Mouse (Mus musculus) intestine, embryonic 16.5 days (tissue): ENCODE results near the gene Nudt12. TPM values are rescaled to one million over a fixed set of nuclear protein-coding genes. Genes with fewer than 3 reads are reported as not detected.

Experiments used
- ATAC-seq: fragments of 200-750 bp; cut with Nextera tagmentation; 2 replicates; pipeline ENCODE4 v1.8.0; 2017; ENCODE audit warnings: moderate TSS enrichment, moderate library complexity
- H3K27ac ChIP-seq: fragments of 300-500 bp; sonication (generic); 2 replicates; pipeline ENCODE4 v1.5.1; 2014; ENCODE audit warnings: mild to moderate bottlenecking, low read length
- H3K27me3 ChIP-seq: fragments of 300-500 bp; sonication (generic); replicated peaks from 2 replicates; pipeline ENCODE4 v1.6.1; 2014; ENCODE audit warnings: low read length, control low read depth, mixed read lengths; ENCODE audit not compliant: control insufficient read depth, insufficient read depth
- H3K36me3 ChIP-seq: fragments of 300-500 bp; sonication (generic); 2 replicates; pipeline ENCODE4 v1.6.1; 2014; ENCODE audit warnings: low read length, control low read depth; ENCODE audit not compliant: control insufficient read depth, insufficient read depth
- H3K4me1 ChIP-seq: fragments of 300-500 bp; sonication (generic); 2 replicates; pipeline ENCODE4 v1.6.1; 2014; ENCODE audit warnings: low read length, control low read depth, mixed read lengths; ENCODE audit not compliant: control insufficient read depth, insufficient read depth
- H3K4me2 ChIP-seq: fragments of 300-500 bp; sonication (generic); 2 replicates; pipeline ENCODE4 v1.6.1; 2014; ENCODE audit warnings: low read depth, low read length, control low read depth
- H3K4me3 ChIP-seq: fragments of 300-500 bp; sonication (generic); 2 replicates; pipeline ENCODE4 v1.5.1; 2014; ENCODE audit warnings: mild to moderate bottlenecking, low read length
- H3K9ac ChIP-seq: fragments of 300-500 bp; sonication (generic); 2 replicates; pipeline ENCODE4 v1.6.1; 2014; ENCODE audit warnings: low read depth, low read length
- H3K9me3 ChIP-seq: fragments of 300-500 bp; sonication (generic); 2 replicates; pipeline ENCODE4 v1.6.1; 2016; ENCODE audit warnings: low read length, control low read depth; ENCODE audit not compliant: control insufficient read depth
- WGBS: fragments of 180-500 bp; shearing (Covaris S2); extraction: QIAGEN DNeasy Blood & Tissue Kit; methylation state at CpG from one replicate; pipeline ENCODE4 v1.1.7; 2014; 5-methylcytosine and 5-hydroxymethylcytosine counted together
- polyA plus RNA-seq: library from polyadenylated mRNA; unstranded; fragments of >200 nt; fragmentation: Nextera tagmentation; extraction: Ambion mirVana; gene quantifications from 2 replicates; pipeline ENCODE4 v1.2.1, GENCODE M21; 2015

Gene Nudt12
- polyA plus RNA-seq, result 5.7 and 6.0 TPM in 2 replicates

DNA sequence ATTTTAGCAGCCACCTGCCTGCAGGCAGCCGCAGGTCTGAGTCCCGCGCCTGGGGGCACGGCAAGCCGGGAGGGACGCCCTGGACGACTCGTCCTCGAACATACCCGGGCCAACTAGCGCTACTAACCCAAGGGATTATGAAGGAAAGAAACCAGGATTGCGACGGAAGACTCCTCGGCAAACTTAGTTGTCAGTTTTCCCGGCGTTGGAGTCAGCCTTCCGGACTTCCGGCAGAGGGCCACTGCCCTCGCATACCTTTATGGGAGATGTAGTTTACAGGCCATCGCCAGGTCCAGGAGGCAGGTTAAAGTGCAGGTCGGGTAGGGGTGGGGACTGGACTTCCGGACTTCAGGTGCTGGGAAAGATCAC is at the start of gene Nudt12:
Gene Nudt12 (minus strand): TSS at position 282 of the 369 bp plus-strand sequence.
- WGBS, result under 1% methylated on average over 22 of the region's 22 CpGs
- H3K27me3 ChIP-seq, result no peaks in the 10 kb centered on the region
- ATAC-seq, result peak; percentile 98
- peak within 1 kb of the TSS; percentile 74; the same call in 1 of the 2 replicates for H3K27ac ChIP-seq
- H3K4me2 ChIP-seq, result peak within 1 kb of the TSS; percentile 72
- no peaks in the 10 kb centered on the region for H3K36me3 ChIP-seq
- no peaks in the 10 kb centered on the region for H3K9me3 ChIP-seq
- peak within 1 kb of the TSS; percentile 80 for H3K9ac ChIP-seq
- no peaks in the 10 kb centered on the region for H3K4me1 ChIP-seq
- H3K4me3 ChIP-seq, result peak within 1 kb of the TSS; percentile 70

- H3K9me3 ChIP-seq, result no peaks in the 10 kb centered on the region
- H3K9ac ChIP-seq, result no peak overlapping the region
- H3K27ac ChIP-seq, result no peak overlapping the region
- 52% methylated on average over 4 of the region's 4 CpGs for WGBS
- no peaks in the 10 kb centered on the region for H3K36me3 ChIP-seq
- no peak overlapping the region for H3K4me3 ChIP-seq
- no peak overlapping the region for H3K4me2 ChIP-seq
- no peak for ATAC-seq
- H3K4me1 ChIP-seq, result no peaks in the 10 kb centered on the region
- no peaks in the 10 kb centered on the region for H3K27me3 ChIP-seq
Observed at GRCm38 (mm10) chr17:59053306-59053705, 40.1 kb upstream of the Nudt12 start.

- H3K4me1 ChIP-seq, result no peaks in the 10 kb centered on the region
- no peaks in the 10 kb centered on the region for H3K36me3 ChIP-seq
- no peaks in the 10 kb centered on the region for H3K27me3 ChIP-seq
- no peak for ATAC-seq
- H3K4me2 ChIP-seq, result no peak overlapping the region
- H3K9me3 ChIP-seq, result no peaks in the 10 kb centered on the region
- H3K4me3 ChIP-seq, result no peak overlapping the region
- no peak overlapping the region for H3K9ac ChIP-seq
- 42% methylated on average over 5 of the region's 5 CpGs for WGBS
- H3K27ac ChIP-seq, result no peak overlapping the region
Observed at GRCm38 (mm10) chr17:59039754-59040153, 26.6 kb upstream of the Nudt12 start.

GRCm38 (mm10) chr17:59033445-59033844 is 20.3 kb upstream of the Nudt12 start:
- Histone ChIP-seq H3K27ac (no peak overlapping the region), H3K4me3 (no peak overlapping the region), H3K4me1 (no peaks in the 10 kb centered on the region), H3K27me3 (no peaks in the 10 kb centered on the region), H3K36me3 (no peaks in the 10 kb centered on the region), H3K9ac (no peak overlapping the region), H3K4me2 (no peak overlapping the region), H3K9me3 (no peaks in the 10 kb centered on the region)
- WGBS, result 92% methylated on average over 3 of the region's 3 CpGs
- no peak for ATAC-seq

DNA sequence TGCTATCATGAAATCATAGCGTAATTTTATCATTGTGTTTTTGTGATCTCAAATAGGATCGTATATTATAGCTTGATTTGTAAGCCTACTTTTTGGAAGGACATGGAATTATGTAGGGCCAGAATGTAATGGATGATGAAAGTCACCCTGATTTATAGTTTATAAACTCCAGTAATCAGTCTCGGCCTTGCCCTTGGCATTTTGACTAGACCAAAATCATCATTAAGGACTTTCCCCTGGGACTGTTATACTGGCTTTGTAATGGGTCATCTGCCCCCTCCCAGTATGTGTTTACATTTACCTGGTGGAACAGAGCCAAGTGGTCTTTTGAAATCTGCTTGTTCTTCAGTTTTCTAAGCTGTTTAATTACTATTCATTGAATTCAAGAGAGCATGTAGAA is 13.2 kb upstream of the Nudt12 start:
- Histone ChIP-seq H3K27me3 (no peaks in the 10 kb centered on the region), H3K4me1 (no peaks in the 10 kb centered on the region), H3K4me3 (no peak overlapping the region), H3K9ac (no peak overlapping the region), H3K9me3 (no peaks in the 10 kb centered on the region), H3K4me2 (no peak overlapping the region), H3K27ac (no peak overlapping the region), H3K36me3 (no peaks in the 10 kb centered on the region)
- no peak for ATAC-seq
- 76% methylated on average over 3 of the region's 3 CpGs for WGBS

DNA sequence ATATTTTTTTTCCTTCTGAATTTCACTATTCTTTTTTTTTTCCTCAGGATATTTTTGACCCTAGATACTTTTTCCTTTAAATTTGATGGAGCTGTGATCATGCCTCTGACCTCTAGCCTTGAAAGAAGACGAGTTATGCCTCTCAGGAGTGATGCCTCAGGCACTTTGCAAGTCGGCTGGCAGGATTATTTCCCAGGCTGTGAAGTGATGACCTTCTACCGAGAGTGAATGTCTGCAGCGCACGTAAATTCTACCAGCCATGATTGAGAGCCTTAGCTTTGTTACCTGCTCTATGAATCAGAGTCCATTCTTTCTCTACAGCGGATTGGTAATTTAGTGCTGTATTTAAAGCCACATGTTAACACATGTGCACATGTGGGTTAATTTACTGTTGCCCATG is 11.3 kb upstream of the Nudt12 start:
- no peak overlapping the region for H3K4me2 ChIP-seq
- H3K4me1 ChIP-seq, result no peaks in the 10 kb centered on the region
- no peaks in the 10 kb centered on the region for H3K36me3 ChIP-seq
- H3K27ac ChIP-seq, result no peak overlapping the region
- ATAC-seq, result no peak
- H3K9ac ChIP-seq, result no peak overlapping the region
- WGBS, result 43% methylated on average over 6 of the region's 6 CpGs
- H3K4me3 ChIP-seq, result no peak overlapping the region
- H3K9me3 ChIP-seq, result no peaks in the 10 kb centered on the region
- H3K27me3 ChIP-seq, result no peaks in the 10 kb centered on the region

- Histone ChIP-seq H3K27me3 (no peaks in the 10 kb centered on the region), H3K4me1 (no peaks in the 10 kb centered on the region), H3K9ac (no peak overlapping the region), H3K4me2 (no peak overlapping the region), H3K4me3 (no peak overlapping the region), H3K27ac (no peak overlapping the region), H3K9me3 (no peaks in the 10 kb centered on the region), H3K36me3 (no peaks in the 10 kb centered on the region)
- 53% methylated on average over 5 of the region's 5 CpGs for WGBS
- ATAC-seq, result no peak
Observed at GRCm38 (mm10) chr17:59023971-59024370, 10.8 kb upstream of the Nudt12 start.

- 83% methylated on average over 4 of the region's 4 CpGs for WGBS
- H3K4me3 ChIP-seq, result no peak overlapping the region
Observed at GRCm38 (mm10) chr17:59018666-59019065, 5.5 kb upstream of the Nudt12 start.

GRCm38 (mm10) chr17:59012421-59013090 is 616 bp downstream of the Nudt12 start:
- Histone ChIP-seq H3K9me3 (no peaks in the 10 kb centered on the region), H3K4me2 (peak overlapping the region; percentile 72), H3K27ac (peak overlapping the region; percentile 74; the same call in 1 of the 2 replicates), H3K9ac (peak overlapping the region; percentile 80), H3K27me3 (no peaks in the 10 kb centered on the region), H3K36me3 (no peaks in the 10 kb centered on the region), H3K4me1 (no peaks in the 10 kb centered on the region), H3K4me3 (peak overlapping the region; percentile 70)
- ATAC-seq, result peak; percentile 78
- 11% methylated on average over 15 of the region's 15 CpGs for WGBS

More at GRCm38 (mm10) chr17:59018666-59019065, 5.5 kb upstream of the Nudt12 start:
- Histone ChIP-seq H3K4me1 (no peaks in the 10 kb centered on the region), H3K9ac (no peak overlapping the region), H3K27ac (no peak overlapping the region), H3K36me3 (no peaks in the 10 kb centered on the region), H3K27me3 (no peaks in the 10 kb centered on the region), H3K9me3 (no peaks in the 10 kb centered on the region), H3K4me2 (no peak overlapping the region)
- ATAC-seq, result no peak
